Mouse (Mus musculus) inflammation-experienced regulatory T-cells (primary cell): ENCODE data around the gene Gm21746. TPM values are rescaled to one million over a fixed set of nuclear protein-coding genes. Genes with fewer than 3 reads are reported as not detected.

Source experiments
- polyA plus RNA-seq, 2 experiments: library from polyadenylated mRNA; unstranded; fragments of 100-300 nt; shearing (Covaris generic); gene quantifications; one replicate each; pipeline ENCODE4 v1.2.1; 2017

Gene Gm21746
- polyA plus RNA-seq = not detected

GRCm38 (mm10) chrY:6237895-6238294 is at the start of gene Gm21746:
TSS of gene Gm21746 (minus strand) at chrY:6237995.

GRCm38 (mm10) chrY:6266798-6267197 is 29.0 kb upstream of the Gm21746 start, which contains the start of gene Gm20873:
TSS of gene Gm20873 (plus strand) at chrY:6267098.

Other genes starting within 250 kb of the Gm21746 start
- not detected for gene Gm20873, start 29.1 kb upstream of the Gm21746 start, polyA plus RNA-seq